Mouse (Mus musculus) liver, postnatal 0 days (tissue): ENCODE measurements at regions not wholly inside any gene's neighbourhood (a gene's known extent, or its start where the extent isn't known, plus 50 kb on each side); places are given as distances from the start of the nearest gene placed in this dataset.
"Not testable (repeated sequence)": the region's sequence is repeated elsewhere in the genome, so short reads cannot be mapped to it uniquely, and the experiment has no call there.

ENCODE experiments used
- ATAC-seq: fragments of 200-750 bp; cut with Nextera tagmentation; 2 replicates; pipeline ENCODE4 v1.8.0; 2017; ENCODE audit warnings: mild to moderate bottlenecking, moderate library complexity
- DNase-seq: peaks from one replicate; pipeline ENCODE4 v3.0.0-alpha.2; 2016
- H3K27ac ChIP-seq: fragments of 300-500 bp; sonication (generic); 2 replicates; pipeline ENCODE4 v1.5.1; 2014; ENCODE audit warnings: antibody characterized with exemption, moderate library complexity, mild to moderate bottlenecking, low read depth
- H3K27me3 ChIP-seq: fragments of 300-500 bp; sonication (generic); 2 replicates; pipeline ENCODE4 v1.6.1; 2014; ENCODE audit warnings: low read length, control low read depth, mixed read lengths; ENCODE audit not compliant: insufficient read depth
- H3K36me3 ChIP-seq: fragments of 300-500 bp; sonication (generic); replicated peaks from 2 replicates; pipeline ENCODE4 v1.6.1; 2014; ENCODE audit warnings: mild to moderate bottlenecking, control low read depth, low read length, moderate library complexity, mixed read lengths; ENCODE audit not compliant: insufficient read depth
- H3K4me1 ChIP-seq: fragments of 300-500 bp; sonication (generic); 2 replicates; pipeline ENCODE4 v1.6.1; 2014; ENCODE audit warnings: antibody characterized with exemption, mild to moderate bottlenecking, control low read depth; ENCODE audit not compliant: insufficient read depth
- H3K4me2 ChIP-seq: fragments of 300-500 bp; sonication (generic); 2 replicates; pipeline ENCODE4 v1.6.1; 2014; ENCODE audit warnings: low read depth, mild to moderate bottlenecking, low read length, moderate library complexity, mixed read lengths
- H3K4me3 ChIP-seq: fragments of 300-500 bp; sonication (generic); 2 replicates; pipeline ENCODE4 v1.5.1; 2014; ENCODE audit warnings: low read depth, low read length
- H3K9ac ChIP-seq: fragments of 300-500 bp; sonication (generic); replicated peaks from 2 replicates; pipeline ENCODE4 v1.6.1; 2014; ENCODE audit warnings: mild to moderate bottlenecking, moderate library complexity
- H3K9me3 ChIP-seq: fragments of 300-500 bp; sonication (generic); 2 replicates; pipeline ENCODE4 v1.6.1; 2016; ENCODE audit warnings: mild to moderate bottlenecking, control low read depth, low read length, mixed read lengths
- CTCF ChIP-seq: sonication (generic); IDR thresholded peaks from 2 replicates; pipeline ENCODE4 v1.5.1; 2016; ENCODE audit warnings: antibody characterized with exemption, low read depth
- EP300 ChIP-seq: IDR thresholded peaks from 2 replicates; pipeline ENCODE4 v1.6.1; 2016; ENCODE audit warnings: antibody characterized with exemption, low read depth, mild to moderate bottlenecking
- WGBS: fragments of 180-500 bp; shearing (Covaris S2); extraction: QIAGEN DNeasy Blood & Tissue Kit; methylation state at CpG from one replicate; pipeline ENCODE4 v1.1.7; 2014; ENCODE audit not compliant: insufficient replicate concordance; 5-methylcytosine and 5-hydroxymethylcytosine counted together

- H3K27ac ChIP-seq, result no peak overlapping the region
- no peak for ATAC-seq
- no peak overlapping the region for H3K4me2 ChIP-seq
- 71% methylated on average over 7 of the region's 7 CpGs for WGBS
- TF ChIP-seq EP300, result no peak
- no peak for TF ChIP-seq CTCF
- H3K4me3 ChIP-seq, result no peak overlapping the region
- no peak overlapping the region for H3K9ac ChIP-seq
- no peaks in the 10 kb centered on the region for H3K36me3 ChIP-seq
- no peaks in the 10 kb centered on the region for H3K27me3 ChIP-seq
- no peak for DNase-seq
- no peaks in the 10 kb centered on the region for H3K9me3 ChIP-seq
- no peaks in the 10 kb centered on the region for H3K4me1 ChIP-seq
Measured at GRCm38 (mm10) chr16:23758136-23758812, 132.5 kb downstream of the Sst start.

DNA sequence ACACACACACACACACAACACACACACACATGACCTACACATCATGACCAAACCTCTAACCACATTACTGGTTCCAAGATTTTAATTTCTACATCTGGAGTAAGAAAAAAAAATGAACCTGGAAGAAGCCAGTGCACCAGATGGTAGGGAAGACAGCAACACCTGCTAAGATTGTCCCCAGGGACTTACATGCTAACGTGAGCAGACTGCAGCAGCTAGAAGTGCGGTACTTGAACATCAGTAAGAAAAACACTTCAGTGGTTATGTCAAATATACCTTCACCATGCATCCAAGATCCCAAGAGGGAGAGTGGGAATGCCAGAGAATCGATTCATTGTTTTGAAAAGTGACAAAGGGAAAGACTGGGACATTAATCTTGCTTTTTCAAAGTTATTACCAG, 153.7 kb downstream of the Sst start:
- TF ChIP-seq CTCF (no peak), EP300 (no peak)
- no peaks in the 10 kb centered on the region for H3K9me3 ChIP-seq
- WGBS, result 58% methylated on average over 3 of the region's 3 CpGs
- no peaks in the 10 kb centered on the region for H3K4me1 ChIP-seq
- DNase-seq (no peak), ATAC-seq (no peak)
- H3K9ac ChIP-seq, result no peak overlapping the region
- no peak overlapping the region for H3K4me3 ChIP-seq
- H3K27me3 ChIP-seq, result no peaks in the 10 kb centered on the region
- H3K36me3 ChIP-seq, result no peaks in the 10 kb centered on the region
- no peak overlapping the region for H3K27ac ChIP-seq
- no peak overlapping the region for H3K4me2 ChIP-seq

GRCm38 (mm10) chr16:23735722-23736121, 155.0 kb downstream of the Sst start:
- Histone ChIP-seq H3K27me3 (no peaks in the 10 kb centered on the region), H3K4me1 (no peaks in the 10 kb centered on the region), H3K9me3 (no peaks in the 10 kb centered on the region), H3K36me3 (no peaks in the 10 kb centered on the region), H3K4me2 (no peak overlapping the region), H3K27ac (no peak overlapping the region), H3K9ac (no peak overlapping the region), H3K4me3 (no peak overlapping the region)
- DNase-seq, result no peak
- WGBS, result 66% methylated on average over 5 of the region's 5 CpGs
- TF ChIP-seq EP300 (no peak), CTCF (no peak)
- no peak for ATAC-seq

DNA sequence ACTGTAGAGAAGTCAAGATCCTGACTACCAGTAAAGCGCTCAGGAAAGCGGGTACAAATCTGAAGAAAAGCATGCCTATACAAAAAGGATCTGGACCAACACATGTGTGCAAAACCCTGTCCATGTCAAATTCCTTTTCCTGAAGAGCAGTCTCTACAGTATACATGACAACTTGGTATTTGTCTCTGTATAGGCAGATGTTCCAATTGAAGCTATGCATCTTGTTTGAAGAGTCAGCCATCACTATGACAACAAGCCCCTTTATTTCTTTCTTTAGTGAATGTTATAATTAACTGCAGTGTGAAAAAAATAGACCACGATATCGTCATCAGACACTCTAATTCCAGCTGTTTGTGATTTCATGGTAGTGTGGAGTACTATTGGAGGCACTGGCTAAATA, 164.2 kb downstream of the Sst start:
- no peak overlapping the region for H3K9ac ChIP-seq
- WGBS, result 80% methylated on average over 4 of the region's 4 CpGs
- no peak for TF ChIP-seq EP300
- TF ChIP-seq CTCF, result no peak
- ATAC-seq, result no peak
- H3K4me1 ChIP-seq, result no peaks in the 10 kb centered on the region
- no peak overlapping the region for H3K4me3 ChIP-seq
- H3K27me3 ChIP-seq, result no peaks in the 10 kb centered on the region
- H3K36me3 ChIP-seq, result no peaks in the 10 kb centered on the region
- no peaks in the 10 kb centered on the region for H3K9me3 ChIP-seq
- H3K27ac ChIP-seq, result no peak overlapping the region
- no peak for DNase-seq
- no peak overlapping the region for H3K4me2 ChIP-seq

- H3K4me2 ChIP-seq, result no peak overlapping the region
- H3K27me3 ChIP-seq, result no peaks in the 10 kb centered on the region
Measured at GRCm38 (mm10) chr16:23721745-23722144, 169.0 kb downstream of the Sst start.

GRCm38 (mm10) chr16:23701156-23701555, 180.5 kb upstream of the Masp1 start:
- Histone ChIP-seq H3K27me3 (no peaks in the 10 kb centered on the region), H3K4me3 (no peak overlapping the region), H3K27ac (no peak overlapping the region), H3K9ac (no peak overlapping the region), H3K9me3 (peaks cover 2% of the 10 kb centered on the region; the same call in 1 of the 2 replicates), H3K4me2 (no peak overlapping the region), H3K36me3 (no peaks in the 10 kb centered on the region), H3K4me1 (no peaks in the 10 kb centered on the region)
- ATAC-seq (no peak), DNase-seq (peak; percentile 23)
- 47% methylated on average over 1 of the region's 1 CpGs for WGBS
- no peak for TF ChIP-seq CTCF
- TF ChIP-seq EP300, result no peak

More at GRCm38 (mm10) chr16:23721745-23722144, 169.0 kb downstream of the Sst start:
- TF ChIP-seq EP300 (no peak), CTCF (no peak)
- Histone ChIP-seq H3K4me1 (no peaks in the 10 kb centered on the region), H3K9me3 (no peaks in the 10 kb centered on the region), H3K4me3 (no peak overlapping the region), H3K9ac (no peak overlapping the region), H3K27ac (no peak overlapping the region), H3K36me3 (no peaks in the 10 kb centered on the region)
- no peak for DNase-seq
- no peak for ATAC-seq

GRCm38 (mm10) chr16:23694226-23694625, 173.6 kb upstream of the Masp1 start:
- not testable (repeated sequence) for H3K4me1 ChIP-seq, DNase-seq, ATAC-seq, H3K4me3 ChIP-seq, H3K36me3 ChIP-seq, H3K9me3 ChIP-seq, H3K27ac ChIP-seq, H3K9ac ChIP-seq, H3K4me2 ChIP-seq, H3K27me3 ChIP-seq
